Mouse (Mus musculus): Measurements from ENCODE around the gene Trappc11. TPM values are rescaled to one million over a fixed set of nuclear protein-coding genes. Genes with fewer than 3 reads are reported as not detected.
"Not testable (repeated sequence)": the region's sequence is repeated elsewhere in the genome, so short reads cannot be mapped to it uniquely, and the experiment has no call there.

Trappc11 gene
- total and polyA plus RNA-seq, 2 experiments from 2014 or later = 25.3 to 40.4 TPM

- H3K27me3 ChIP-seq (ENCODE audit: insufficient read depth, low read length) = no peaks in the 10 kb centered on the region
- H3K27ac ChIP-seq = no peak overlapping the region
- no peak for TF ChIP-seq CTCF (IDR thresholded peaks at IDR 0.05; ENCODE audit: low read depth)
- no peak overlapping the region for H3K9ac ChIP-seq (replicated peaks; ENCODE audit: low read length)
- H3K36me3 ChIP-seq (ENCODE audit: insufficient read depth, low read length) = no peaks in the 10 kb centered on the region
- no peak overlapping the region for H3K4me2 ChIP-seq (ENCODE audit: low read depth, low read length)
- 96% methylated on average over 10 of the region's 10 CpGs for WGBS
- ATAC-seq = no peak
- 0 out of 2 replicates have a peak, but pooled peaks cover 3% of the 10 kb centered on the region for H3K9me3 ChIP-seq (ENCODE audit: low read length)
- H3K4me3 ChIP-seq (ENCODE audit: low read length) = no peak overlapping the region
- no peak for DNase-seq (ENCODE audit: low spot score)
- H3K4me1 ChIP-seq (ENCODE audit: insufficient read depth, low read length) = no peaks in the 10 kb centered on the region
Observed at GRCm38 (mm10) chr8:47458591-47458990, 74.7 kb downstream of the Trappc11 start.

DNA sequence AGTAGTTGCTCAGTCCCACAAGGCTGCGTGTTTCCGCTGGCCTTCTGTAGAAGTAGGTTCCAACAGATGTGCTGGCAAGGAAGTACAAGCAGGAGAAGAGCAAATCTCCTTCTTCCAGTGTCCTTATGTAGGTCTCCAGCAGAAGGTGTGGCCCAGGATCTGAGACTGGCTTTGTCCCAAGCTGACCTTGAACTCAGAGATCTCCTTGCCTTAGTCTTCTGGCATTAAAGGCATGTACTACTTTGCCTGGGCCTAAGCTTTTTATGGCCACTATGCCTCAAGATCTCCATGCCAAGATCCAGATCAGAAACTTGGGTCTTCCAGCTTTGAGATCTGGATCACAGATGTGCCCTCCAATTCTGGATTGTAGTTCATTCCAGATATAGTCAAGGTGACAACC lies 84.1 kb downstream of the Trappc11 start:
- WGBS = 90% methylated on average over 2 of the region's 2 CpGs

DNA sequence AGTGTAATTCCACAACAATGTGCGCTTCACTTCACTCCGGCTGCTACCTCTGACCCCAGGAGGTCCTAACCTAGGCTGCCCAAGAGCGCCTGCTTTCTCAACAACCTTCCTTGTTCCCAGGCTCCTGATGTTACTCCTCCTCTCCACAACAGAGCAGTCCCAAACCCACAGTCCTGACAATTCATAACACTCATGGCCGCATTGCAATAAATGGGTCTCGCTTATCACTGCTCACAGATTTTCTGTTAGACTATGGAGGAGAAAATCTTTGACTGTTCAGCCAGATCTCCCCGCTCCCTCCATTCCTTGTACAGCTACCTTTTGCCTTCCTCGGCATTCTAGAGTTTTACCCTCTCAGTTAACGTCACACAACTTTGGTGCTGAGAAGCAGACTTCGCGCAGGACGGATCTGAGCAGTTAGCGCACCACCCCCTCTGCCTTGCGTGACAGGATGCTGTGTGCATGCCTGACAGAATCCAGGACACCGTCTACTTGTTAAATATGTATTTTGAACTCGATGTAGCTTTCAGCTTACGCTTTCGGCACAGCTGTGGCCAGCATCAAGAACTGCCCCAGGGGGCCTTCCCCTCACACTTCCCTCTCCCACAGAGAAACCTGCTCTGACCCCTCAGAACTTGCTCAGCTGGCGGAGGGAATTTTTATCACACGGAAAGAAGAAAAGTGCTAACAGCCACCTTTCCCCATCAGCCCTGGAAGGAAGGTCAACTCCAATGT lies 86.8 kb downstream of the Trappc11 start, which contains the start of gene Stox2:
Gene Stox2 (minus strand): TSS at position 51 of the 735 bp plus-strand sequence.
- no peak within 1 kb of the TSS for H3K4me3 ChIP-seq (ENCODE audit: low read length)
- no peak for TF ChIP-seq CTCF (IDR thresholded peaks at IDR 0.05; ENCODE audit: low read depth)
- H3K9me3 ChIP-seq (ENCODE audit: low read length) = no peaks in the 10 kb centered on the region
- WGBS = 78% methylated on average over 19 of the region's 19 CpGs
- no peak within 1 kb of the TSS for H3K27ac ChIP-seq
- H3K27me3 ChIP-seq (ENCODE audit: insufficient read depth, low read length) = no peaks in the 10 kb centered on the region
- H3K4me2 ChIP-seq (ENCODE audit: low read depth, low read length) = no peak within 1 kb of the TSS
- no peaks in the 10 kb centered on the region for H3K36me3 ChIP-seq (ENCODE audit: insufficient read depth, low read length)
- DNase-seq (ENCODE audit: low spot score) = no peak
- H3K4me1 ChIP-seq (ENCODE audit: insufficient read depth, low read length) = no peaks in the 10 kb centered on the region
- H3K9ac ChIP-seq (replicated peaks; ENCODE audit: low read length) = no peak within 1 kb of the TSS
- ATAC-seq = no peak

More for the DNA sequence above, 84.1 kb downstream of the Trappc11 start:
- H3K4me2 ChIP-seq (ENCODE audit: low read depth, low read length); H3K4me1 ChIP-seq (ENCODE audit: insufficient read depth, low read length); H3K27ac ChIP-seq; H3K9me3 ChIP-seq (ENCODE audit: low read length); H3K27me3 ChIP-seq (ENCODE audit: insufficient read depth, low read length); H3K4me3 ChIP-seq (ENCODE audit: low read length); ATAC-seq; DNase-seq (ENCODE audit: low spot score); H3K9ac ChIP-seq (replicated peaks; ENCODE audit: low read length); H3K36me3 ChIP-seq (ENCODE audit: insufficient read depth, low read length): not testable (repeated sequence)

Other genes with a start within 250 kb of the Trappc11 start
- 94.5 and 101 TPM in 2 replicates for gene Stox2, start 87.1 kb downstream of the Trappc11 start, total RNA-seq (2014; rRNA removed)
- 36.3 and 36.7 TPM in 2 replicates for gene Stox2, start 87.1 kb downstream of the Trappc11 start, polyA plus RNA-seq (2015; fragmentation: Nextera tagmentation; extraction: Ambion mirVana)
- gene Rwdd4a, start 194 bp upstream of the Trappc11 start, total RNA-seq (2014; rRNA removed) = 8.5 and 11.0 TPM in 2 replicates
- gene Rwdd4a, start 194 bp upstream of the Trappc11 start, polyA plus RNA-seq (2015; fragmentation: Nextera tagmentation; extraction: Ambion mirVana) = 30.5 and 32.2 TPM in 2 replicates
- gene Ing2, start 142.1 kb upstream of the Trappc11 start, total RNA-seq (2014; rRNA removed) = 5.2 and 6.1 TPM in 2 replicates
- gene Ing2, start 142.1 kb upstream of the Trappc11 start, polyA plus RNA-seq (2015; fragmentation: Nextera tagmentation; extraction: Ambion mirVana) = 8.4 and 9.6 TPM in 2 replicates
- 22.4 and 33.6 TPM in 2 replicates for gene Cdkn2aip, start 180.5 kb upstream of the Trappc11 start, total RNA-seq (2014; rRNA removed)
- 23.0 and 26.6 TPM in 2 replicates for gene Cdkn2aip, start 180.5 kb upstream of the Trappc11 start, polyA plus RNA-seq (2015; fragmentation: Nextera tagmentation; extraction: Ambion mirVana)

Measured in hindbrain, postnatal 0 days (tissue).